Mouse (Mus musculus): ENCODE measurements at regions not wholly inside any gene's neighbourhood (a gene's known extent, or its start where the extent isn't known, plus 50 kb on each side); places are given as distances from the start of the nearest gene placed in this dataset.
"Not testable (repeated sequence)": the region's sequence is repeated elsewhere in the genome, so short reads cannot be mapped to it uniquely, and the experiment has no call there.

DNA sequence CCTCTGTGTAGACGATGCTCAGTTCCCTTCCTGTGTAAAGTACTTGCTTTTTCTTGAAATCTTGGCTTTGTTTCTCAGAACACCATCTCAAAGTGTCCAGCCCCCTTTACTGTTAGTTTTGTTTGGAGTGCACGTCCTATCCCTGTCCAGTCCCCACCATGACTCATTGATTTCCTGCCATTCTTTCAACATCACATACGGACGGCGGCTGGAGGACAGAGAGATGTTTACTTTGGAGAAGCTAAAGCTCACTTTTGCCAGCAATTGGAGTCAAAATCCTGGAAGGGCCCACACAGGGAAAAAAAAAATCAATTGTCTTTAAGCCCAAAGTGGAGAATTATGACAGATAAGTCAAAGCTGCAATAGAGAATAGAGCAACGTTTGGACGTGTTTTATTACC lies 51.8 kb downstream of the Gm5426 start:
- no peak for ATAC-seq

DNA sequence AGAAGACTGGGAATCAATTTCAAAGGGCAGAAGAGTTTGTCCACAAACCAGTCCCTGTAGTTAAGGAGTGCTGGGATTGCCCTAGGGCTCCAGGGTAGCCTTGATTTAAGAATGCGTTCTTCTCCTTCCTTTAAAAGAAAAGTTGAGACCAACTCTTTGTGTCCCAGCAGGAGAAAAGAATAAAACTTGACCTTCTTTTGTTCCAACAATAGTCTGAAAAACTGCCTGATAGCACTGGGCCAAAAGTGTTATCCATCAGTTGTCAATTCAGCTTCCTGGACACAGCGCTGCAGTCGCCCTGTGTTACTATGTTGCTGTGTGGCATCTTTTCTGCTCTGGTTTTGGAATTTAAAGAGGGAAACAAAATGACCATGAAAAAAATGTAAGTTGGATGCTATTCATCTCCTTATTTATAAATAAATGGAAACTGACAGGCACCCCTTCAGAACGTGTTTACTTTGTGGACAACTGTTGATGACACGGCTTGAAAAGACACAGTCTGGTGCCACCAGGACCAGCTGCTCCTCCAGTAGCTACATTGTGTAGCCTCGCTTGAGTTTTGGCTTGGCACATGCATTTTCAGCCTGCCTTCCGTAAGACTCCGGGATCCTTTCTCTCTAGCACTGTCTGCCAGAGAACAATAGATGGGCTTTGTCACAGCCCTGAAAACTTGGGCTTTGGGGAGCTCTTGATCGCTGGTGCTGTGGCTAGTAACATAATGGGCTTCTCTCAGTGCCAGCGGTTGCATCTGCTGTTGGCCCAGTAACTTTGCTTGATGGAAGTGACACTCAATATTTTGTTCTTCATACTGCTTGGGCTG lies 54.0 kb downstream of the Gm5426 start:
- ATAC-seq, result no peak

- ATAC-seq, result peak; percentile 83
Measured at GRCm38 (mm10) chr10:96200932-96201641, 64.7 kb downstream of the Gm5426 start.

DNA sequence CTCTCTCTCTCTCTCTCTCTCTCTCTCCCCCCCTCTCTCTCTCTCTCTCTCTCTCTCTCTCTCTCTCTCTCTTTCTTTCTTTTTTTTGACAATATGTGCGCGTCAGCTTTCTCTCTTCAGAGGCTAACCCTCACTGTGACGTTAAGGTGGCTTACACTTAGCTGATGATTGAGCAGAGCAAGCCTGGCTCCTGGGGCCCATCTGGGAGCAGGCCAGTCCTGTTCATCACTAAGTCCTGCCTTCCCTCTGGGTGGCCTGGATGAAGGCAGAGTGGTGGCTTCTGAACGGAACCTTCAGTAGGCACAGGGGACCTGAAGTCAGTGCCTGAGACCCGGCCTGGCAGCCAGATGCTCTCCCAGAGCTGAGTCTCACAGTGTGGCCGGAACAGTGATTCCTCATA lies 65.5 kb downstream of the Gm5426 start:
- ATAC-seq, result peak; percentile 19

DNA sequence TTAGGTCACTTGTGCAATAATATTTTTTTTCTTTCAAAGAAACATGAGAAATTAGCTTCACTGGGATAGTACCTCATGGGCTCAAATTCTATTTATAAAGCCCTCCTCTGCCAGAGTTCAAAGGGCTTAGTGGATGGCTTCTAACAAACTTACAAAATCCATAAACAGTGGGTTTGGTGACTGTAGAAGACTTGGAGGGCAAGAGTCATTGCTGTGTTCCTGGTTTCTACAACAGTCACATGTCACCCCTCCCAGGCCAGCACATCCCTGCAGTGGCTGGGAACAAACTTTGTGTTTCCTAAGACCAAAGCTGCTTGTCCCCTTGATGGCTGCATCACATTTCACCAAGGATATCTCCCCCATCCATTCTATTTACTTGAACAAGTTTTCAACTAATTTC lies 66.5 kb downstream of the Gm5426 start:
- ATAC-seq, result no peak

- ATAC-seq, result peak; percentile 59
Measured at GRCm38 (mm10) chr10:96204198-96204597, 67.8 kb downstream of the Gm5426 start.

DNA sequence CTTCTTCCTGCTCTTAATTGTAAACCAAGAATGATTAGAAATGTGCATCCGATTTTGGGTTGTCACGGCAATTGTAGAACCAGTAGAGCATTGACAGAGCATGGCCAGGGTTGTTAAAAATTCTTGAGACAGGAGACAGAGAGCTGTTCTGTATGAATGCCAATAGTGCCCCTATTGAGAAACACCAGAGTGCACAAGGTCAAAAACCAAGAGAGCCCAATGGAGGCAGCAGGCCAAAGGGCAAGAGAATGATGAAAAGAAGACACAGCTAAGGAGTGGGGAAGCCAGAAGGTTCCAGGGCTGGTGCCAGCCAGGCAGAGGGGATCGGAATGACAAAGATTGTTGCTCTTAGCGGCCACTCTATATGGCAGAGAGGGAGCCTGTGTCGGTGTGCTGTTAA lies 72.8 kb downstream of the Gm5426 start:
- no peak for ATAC-seq

GRCm38 (mm10) chr10:96211189-96211588 lies 74.8 kb downstream of the Gm5426 start:
- no peak for ATAC-seq

DNA sequence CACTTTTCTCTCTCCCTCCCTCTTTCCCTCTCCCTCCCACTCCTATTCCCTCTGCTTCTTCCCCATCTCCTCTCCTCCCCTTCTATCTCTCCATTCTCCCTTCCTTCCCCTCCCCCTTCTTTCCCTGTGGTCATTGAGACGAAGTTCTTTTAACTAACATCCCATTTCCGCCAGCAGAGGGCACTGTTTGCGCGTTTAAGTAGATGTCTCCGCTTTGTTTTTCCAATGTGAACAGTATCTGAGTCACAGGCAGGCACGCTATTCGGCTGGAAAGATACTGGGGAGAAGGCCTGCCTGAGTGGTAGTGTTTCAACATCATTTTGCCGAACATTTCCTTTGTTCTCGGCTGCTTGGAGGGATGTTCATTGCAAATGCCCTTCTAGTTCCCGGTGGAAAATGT lies 77.5 kb downstream of the Gm5426 start:
- ATAC-seq, result peak; percentile 74

DNA sequence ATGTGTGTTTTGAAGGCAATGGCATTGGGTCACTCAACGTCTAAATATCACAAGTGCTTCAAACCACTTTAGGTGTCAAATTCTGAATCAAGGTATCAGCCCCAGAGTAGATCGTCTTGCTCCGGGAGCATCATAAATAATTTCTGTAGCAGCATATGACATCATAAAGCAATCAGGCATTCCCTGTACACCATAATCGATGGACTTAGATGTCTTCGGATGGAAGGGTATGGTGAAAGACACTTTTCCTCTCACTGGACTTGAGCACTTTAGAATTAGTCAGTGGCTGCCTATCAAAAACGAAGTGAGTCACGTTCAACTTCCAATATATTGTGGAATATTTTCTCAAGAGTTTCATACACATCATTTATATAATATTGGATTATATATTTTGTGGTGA lies 77.9 kb downstream of the Gm5426 start:
- no peak for ATAC-seq

DNA sequence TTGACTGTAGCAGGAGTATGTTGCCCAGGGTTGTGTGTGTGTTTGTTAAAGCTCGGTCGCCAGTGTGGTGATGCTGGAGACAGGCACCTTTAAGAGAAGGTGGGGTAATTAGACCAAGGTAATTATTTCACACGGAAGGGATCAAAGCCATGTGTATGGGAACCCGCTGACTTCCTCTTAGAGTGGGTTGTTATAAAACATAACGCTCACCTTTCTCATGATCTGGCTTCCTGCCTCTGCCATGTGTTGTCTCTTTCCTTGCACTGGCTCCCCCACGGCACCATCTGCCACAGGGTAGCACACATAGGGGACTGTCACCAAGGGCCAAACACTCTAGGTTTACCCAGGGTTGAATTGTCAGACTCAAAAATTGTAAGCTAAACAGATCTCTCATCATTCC lies 78.5 kb downstream of the Gm5426 start:
- peak; percentile 85 for ATAC-seq

DNA sequence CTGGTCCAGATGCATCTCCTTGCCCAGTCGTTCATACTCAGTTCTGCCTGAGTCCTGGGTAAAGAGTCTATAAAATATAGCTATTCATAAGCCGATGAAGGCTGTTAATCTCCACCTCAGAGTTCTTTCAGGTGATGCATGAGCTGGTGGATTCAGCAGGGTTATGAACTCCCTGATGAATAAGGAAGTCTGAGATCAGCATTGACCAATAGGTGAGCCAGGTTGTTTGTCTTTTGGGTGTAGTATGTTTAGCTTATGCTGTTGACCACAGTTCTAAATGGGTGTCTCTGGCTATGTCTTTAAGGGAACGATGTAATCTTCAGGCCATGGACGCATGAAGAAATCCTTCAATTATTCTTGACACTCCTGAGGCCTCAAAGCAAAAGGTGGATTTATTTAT lies 84.3 kb downstream of the Gm5426 start:
- ATAC-seq, result no peak

DNA sequence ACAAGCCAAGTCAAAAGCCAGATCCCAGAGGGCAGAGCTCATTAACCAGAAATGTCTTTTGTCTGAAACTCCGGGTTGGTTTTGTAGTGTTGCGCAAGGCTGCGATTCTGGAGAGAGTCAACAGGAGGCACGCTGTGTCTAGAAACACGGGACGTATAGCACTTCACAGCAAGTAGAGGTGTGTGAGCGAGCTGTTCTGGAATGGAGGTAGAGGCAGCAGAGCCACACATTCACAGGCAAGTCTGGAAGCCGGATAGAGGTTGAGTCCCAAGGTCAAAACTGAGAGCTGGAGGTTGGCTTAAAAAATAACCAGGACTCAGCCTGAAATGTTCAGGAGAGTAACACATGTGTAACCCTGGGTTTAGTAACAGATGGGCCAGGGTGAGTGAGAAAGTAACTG lies 94.0 kb downstream of the Gm5426 start:
- ATAC-seq, result peak; percentile 47

DNA sequence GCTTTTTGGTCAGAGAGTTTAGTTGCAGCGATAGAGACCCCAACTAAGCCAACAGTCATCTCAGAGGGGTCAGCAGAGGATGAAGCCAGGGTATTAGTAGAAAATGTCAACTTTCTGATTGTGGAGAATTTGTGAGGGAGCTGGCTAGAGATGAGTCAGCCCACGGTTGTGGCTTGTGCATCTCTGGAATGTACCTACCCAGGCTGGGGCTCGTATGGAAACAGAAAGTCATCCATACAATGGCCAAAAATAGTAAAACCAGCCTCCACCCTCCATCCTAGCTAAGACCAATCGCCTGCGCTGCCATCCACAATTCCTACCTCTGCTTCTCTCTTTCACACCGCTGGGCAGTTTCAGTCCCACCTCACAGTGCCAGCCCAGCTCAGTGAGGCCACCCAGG lies 94.9 kb downstream of the Gm5426 start:
- peak; percentile 34 for ATAC-seq

GRCm38 (mm10) chr10:96232889-96233288 lies 96.5 kb downstream of the Gm5426 start:
- no peak for ATAC-seq

DNA sequence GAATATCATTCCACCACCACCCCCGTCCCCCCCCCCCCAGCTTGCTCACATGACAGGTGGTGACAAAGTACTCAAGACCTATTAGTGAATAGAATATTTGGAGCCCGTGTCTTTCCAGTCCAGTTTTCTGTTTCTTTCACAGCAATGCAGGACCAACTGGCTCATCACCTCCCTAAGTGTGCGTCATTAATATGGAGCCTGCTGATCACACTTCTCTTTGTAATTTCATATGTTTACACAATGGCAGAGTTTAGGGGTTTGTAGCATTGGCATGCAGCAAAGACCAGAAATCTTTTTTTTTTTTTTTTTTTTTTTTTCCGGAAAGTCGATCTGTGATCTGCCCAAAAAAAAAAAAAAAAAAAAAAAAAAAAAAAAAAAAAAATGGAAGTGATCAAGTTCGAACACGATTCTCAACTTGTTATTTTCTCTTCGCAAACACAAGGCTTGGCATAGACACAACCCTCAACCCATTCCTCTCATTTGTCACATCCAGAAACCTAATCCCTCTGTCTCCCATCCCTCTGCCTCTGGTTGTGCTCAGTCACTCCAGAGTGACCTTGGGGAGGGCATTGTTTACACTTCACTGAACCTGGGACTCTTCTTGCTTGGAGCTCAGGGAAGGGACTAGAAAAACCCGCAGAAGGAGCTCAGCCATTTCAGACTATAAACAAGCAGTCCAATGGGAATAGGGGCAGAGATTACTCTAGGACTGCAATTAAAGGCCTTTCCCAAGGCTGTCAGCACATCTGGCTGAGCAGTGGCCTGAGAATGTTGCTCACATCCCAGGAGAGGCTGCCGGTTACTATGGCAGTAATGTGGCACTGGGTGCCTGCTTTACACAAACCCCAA lies 98.4 kb downstream of the Gm5426 start:
- no peak for ATAC-seq

DNA sequence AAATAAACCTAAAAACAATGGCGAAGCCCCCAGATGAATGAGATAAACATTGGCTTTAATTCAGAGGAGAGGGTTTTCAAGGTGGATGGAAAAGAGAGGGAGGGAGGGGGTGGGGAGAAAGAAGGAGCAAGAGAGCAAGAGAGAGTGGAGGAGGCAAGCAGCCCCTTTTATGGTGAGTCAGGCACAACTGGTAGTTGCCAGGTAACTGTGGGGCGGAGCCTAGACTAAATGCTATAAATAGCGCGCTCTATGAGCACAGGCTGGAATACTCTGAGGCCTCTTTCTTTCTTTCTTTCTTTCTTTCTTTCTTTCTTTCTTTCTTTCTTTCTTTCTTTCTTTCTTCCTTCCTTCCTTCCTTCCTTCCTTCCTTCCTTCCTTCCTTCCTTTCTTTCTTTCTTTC lies 99.6 kb downstream of the Gm5426 start:
- not testable (repeated sequence) for ATAC-seq

DNA sequence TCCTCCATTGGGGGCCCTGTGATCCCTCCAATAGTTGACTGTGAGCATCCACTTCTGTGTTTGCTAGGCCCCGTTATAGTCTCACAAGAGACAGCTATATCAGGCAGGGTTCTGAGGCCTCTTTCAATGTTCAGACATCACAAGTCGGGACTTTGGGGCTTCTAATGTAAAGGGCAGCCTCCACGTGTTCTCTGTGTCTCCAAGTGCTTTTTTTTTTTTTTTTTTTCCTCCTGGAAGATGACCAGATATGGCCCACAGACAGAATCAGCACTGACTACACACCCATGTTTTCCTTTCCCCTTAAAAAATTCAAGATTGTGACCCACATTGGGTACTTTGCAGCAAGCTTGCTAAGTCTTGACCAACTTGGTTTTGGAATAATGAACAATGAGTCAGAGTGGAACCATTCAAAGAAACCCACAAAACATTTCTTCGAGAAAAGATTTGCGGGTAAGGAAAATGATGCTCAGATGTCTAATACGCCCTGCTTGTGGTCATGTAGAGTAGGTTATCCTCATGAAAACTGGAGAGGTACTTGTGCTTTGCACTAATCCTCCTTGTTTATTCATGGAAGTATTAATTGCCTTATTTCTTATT lies 100.5 kb downstream of the Gm5426 start:
- no peak for ATAC-seq

- ATAC-seq, result no peak
Measured at GRCm38 (mm10) chr10:96237572-96238130, 101.2 kb downstream of the Gm5426 start.

DNA sequence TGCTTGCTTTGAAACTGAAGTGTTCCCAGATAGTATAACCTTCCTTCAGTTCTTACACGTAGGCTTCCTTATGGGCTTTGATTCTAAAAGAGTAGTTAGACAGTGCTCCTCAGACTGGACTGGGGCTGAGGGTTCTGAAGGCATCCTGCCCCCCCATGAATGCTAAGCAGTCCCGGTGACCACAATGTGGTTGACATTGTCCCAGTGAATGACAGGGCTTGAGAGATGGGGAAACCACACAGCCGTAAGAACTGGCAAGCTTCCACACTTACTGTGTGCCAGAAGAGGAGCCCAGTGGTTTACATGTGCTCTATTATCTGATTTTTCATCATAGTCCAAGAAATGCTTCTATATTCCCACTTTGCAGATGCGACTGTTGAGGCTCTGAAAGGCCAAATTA lies 101.8 kb downstream of the Gm5426 start:
- ATAC-seq, result no peak

- no peak for ATAC-seq
Measured at GRCm38 (mm10) chr10:96238850-96239249, 102.4 kb downstream of the Gm5426 start.

DNA sequence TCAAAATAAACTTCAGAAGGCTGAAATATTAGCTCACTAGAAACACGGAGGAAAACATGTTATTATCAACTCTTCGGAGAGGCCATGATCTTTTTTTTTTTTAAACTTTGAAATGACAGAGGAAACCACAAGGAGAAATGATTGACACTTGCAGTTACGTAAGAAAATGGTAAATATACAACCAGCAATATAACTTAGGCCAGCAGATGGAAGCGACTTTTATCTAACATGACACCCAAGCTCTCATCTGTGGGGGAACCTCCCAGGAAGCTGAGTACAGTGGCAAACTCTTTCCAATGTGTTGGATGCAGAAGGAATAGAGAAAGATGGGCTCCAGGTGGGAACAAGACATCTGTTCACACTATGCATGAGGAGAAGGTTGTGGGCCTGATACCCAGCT lies 104.2 kb downstream of the Gm5426 start:
- peak; percentile 98 for ATAC-seq

DNA sequence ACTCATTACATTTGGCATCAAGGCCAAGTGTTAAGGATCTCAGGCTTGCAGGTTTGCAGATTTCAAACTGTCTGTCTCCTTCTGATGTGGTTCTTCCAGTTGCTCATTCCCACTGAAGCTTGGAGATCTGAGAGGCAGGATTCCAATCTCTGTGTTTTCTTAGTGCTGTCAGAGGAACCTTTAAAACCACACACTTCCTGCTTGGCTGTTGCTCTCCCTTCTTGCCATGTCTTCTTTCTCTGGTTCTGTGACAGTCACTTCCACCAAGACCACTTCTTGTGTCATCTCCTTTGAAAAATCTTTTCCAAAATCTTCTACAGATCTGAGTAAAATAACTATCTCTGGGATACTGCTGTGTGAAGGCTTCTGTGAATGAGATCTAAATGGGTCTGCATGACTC lies 117.3 kb downstream of the Gm5426 start:
- ATAC-seq, result peak; percentile 82
